Mouse (Mus musculus) inflammation-experienced regulatory T-cells, adult 6 months (primary cell): ENCODE data around the gene Ccdc114. TPM values are rescaled to one million over a fixed set of nuclear protein-coding genes. Genes with fewer than 3 reads are reported as not detected.

Experiments
- ATAC-seq: one replicate; pipeline ENCODE4 v1.8.0; 2017
- polyA plus RNA-seq, 3 experiments: library from polyadenylated mRNA; unstranded; fragments of 100-300 nt; shearing (Covaris generic); gene quantifications; one replicate each; pipeline ENCODE4 v1.2.1; 2017

Ccdc114 gene
- polyA plus RNA-seq, 3 experiments from 2014 or later, result 1.4 to 1.8 (median 1.4) TPM

DNA sequence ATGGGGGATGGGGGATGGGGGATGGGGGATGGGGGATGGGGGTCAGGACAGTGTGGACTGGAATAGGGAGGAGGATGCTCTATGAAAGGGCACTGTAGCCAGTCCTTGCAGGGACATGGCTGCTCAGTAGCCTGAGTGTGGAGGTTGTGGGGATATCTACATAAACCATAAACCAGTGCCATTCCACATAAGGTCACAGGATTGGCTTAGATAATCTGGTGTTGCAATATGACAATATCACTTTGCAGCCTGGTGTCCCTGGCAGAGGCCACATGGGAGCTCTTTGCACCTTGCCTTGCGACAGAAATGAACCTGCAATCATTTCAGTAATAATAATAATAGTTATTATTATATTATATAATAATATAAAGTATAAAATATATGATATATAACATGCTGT is 64.5 kb downstream of the Ccdc114 start:
- ATAC-seq, result no peak

DNA sequence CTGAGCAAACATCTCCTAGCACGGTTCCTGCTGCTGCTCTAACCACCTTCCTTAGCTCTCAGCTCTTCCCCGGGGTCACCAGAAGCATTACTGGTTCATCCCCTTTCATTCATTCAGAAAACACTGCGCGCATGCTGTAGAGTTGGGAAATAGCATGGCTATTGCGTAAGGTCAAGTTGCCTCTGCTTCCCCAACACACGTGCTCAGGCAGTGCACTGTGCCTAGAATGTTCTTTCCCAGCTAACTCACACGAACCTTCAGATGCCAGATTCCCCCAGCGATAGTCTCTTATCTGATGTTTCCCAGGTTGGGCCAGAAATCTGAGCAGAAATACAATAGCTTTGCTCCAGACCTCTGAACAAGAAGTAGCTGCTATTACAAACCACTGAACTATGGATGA is 68.6 kb downstream of the Ccdc114 start:
- ATAC-seq, result no peak

Other genes starting within 250 kb of the Ccdc114 start
- gene Ntn5, start 240.1 kb upstream of the Ccdc114 start, polyA plus RNA-seq, result not detected
- under 1 TPM in 1 of 3 experiments, not detected in 2; 0.22 TPM for gene Sec1, start 229.7 kb upstream of the Ccdc114 start, polyA plus RNA-seq
- 1 to 10 TPM in 2 of 3 experiments, not detected in 1; 1.5 TPM for gene Car11, start 224.2 kb upstream of the Ccdc114 start, polyA plus RNA-seq
- gene Dbp, start 219.0 kb upstream of the Ccdc114 start, polyA plus RNA-seq, result 1 to 10 TPM; 3.1 to 8.6 (median 6.5) TPM
- gene Rpl18, start 208.6 kb upstream of the Ccdc114 start, polyA plus RNA-seq, result 1,000 to 10,000 TPM; 1,609 to 2,946 (median 2,383) TPM
- 10 to 100 TPM; 12.1 to 17.3 (median 15.5) TPM for gene Sphk2, start 206.1 kb upstream of the Ccdc114 start, polyA plus RNA-seq
- under 1 TPM in 2 of 3 experiments, not detected in 1; 0.63 to 0.80 TPM for gene Fam83e, start 202.9 kb upstream of the Ccdc114 start, polyA plus RNA-seq
- not detected for gene Spaca4, start 198.3 kb upstream of the Ccdc114 start, polyA plus RNA-seq
- under 1 TPM in 1 of 3 experiments, not detected in 2; 0.58 TPM for gene Lmtk3, start 140.3 kb upstream of the Ccdc114 start, polyA plus RNA-seq
- gene Sult2b1, start 139.4 kb upstream of the Ccdc114 start, polyA plus RNA-seq, result 1 to 10 TPM; 3.4 to 6.4 (median 3.8) TPM
- gene Cyth2, start 109.5 kb upstream of the Ccdc114 start, polyA plus RNA-seq, result 10 to 100 TPM; 11.9 to 19.8 (median 16.7) TPM
- not detected for gene Kcnj14, start 99.3 kb upstream of the Ccdc114 start, polyA plus RNA-seq
- gene Grwd1, start 93.1 kb upstream of the Ccdc114 start, polyA plus RNA-seq, result 10 to 100 TPM; 16.5 to 29.3 (median 27.2) TPM
- gene Kdelr1, start 51.3 kb upstream of the Ccdc114 start, polyA plus RNA-seq, result 10 to 100 TPM; 18.9 to 39.3 (median 36.9) TPM
- gene Grin2d, start 45.7 kb upstream of the Ccdc114 start, polyA plus RNA-seq, result not detected
- gene Syngr4, start 27.4 kb upstream of the Ccdc114 start, polyA plus RNA-seq, result under 1 TPM in 1 of 3 experiments, not detected in 2; 0.52 TPM
- 1 to 10 TPM; 3.7 to 7.0 (median 5.0) TPM for gene Tmem143, start 27.1 kb upstream of the Ccdc114 start, polyA plus RNA-seq
- 100 to 1,000 TPM; 512 to 771 (median 583) TPM for gene Emp3, start 2.7 kb upstream of the Ccdc114 start, polyA plus RNA-seq
- not detected for gene Abcc6, start 106.2 kb downstream of the Ccdc114 start, polyA plus RNA-seq
- gene Nomo1, start 109.6 kb downstream of the Ccdc114 start, polyA plus RNA-seq, result 10 to 100 TPM; 18.2 to 22.0 (median 21.4) TPM
- not detected for gene Kcnj11, start 176.7 kb downstream of the Ccdc114 start, polyA plus RNA-seq